Mouse (Mus musculus) heart, postnatal 14 days (tissue): ENCODE results near the gene Clip3. TPM values are rescaled to one million over a fixed set of nuclear protein-coding genes. Genes with fewer than 3 reads are reported as not detected.

Experiments used
- DNase-seq, 2 experiments: peaks; one replicate each; pipeline ENCODE4 v3.0.0; 2021 to 2022
- intact Hi-C: fragments of 180-260 bp; cut with DNase I; formaldehyde crosslinking; loops from one replicate; pipeline ENCODE4 v1.15.1; 2025
- long read RNA-seq, 2 experiments: library from polyadenylated mRNA; stranded (forward); transcript quantifications; one replicate each; pipeline ENCODE4 v2.0.0; 2021
- total RNA-seq, 2 experiments: library from RNA; stranded (reverse); gene quantifications; 2 replicates each; pipeline ENCODE4 v1.2.3; 2021

Clip3 gene
- total RNA-seq = 10 to 100 TPM in 1 of 2 experiments, 1 to 10 TPM in 1; 7.0 to 14.1 TPM
- long read RNA-seq, experiment 1, partial matches to known transcripts = 2 of 2 reads
- long read RNA-seq, experiment 1, other reads (novel, unspliced or antisense) = 0 of 2 reads
- long read RNA-seq, experiment 2, partial matches to known transcripts = 2 of 3 reads
- long read RNA-seq, experiment 2, other reads (novel, unspliced or antisense) = 1 of 3 reads

- intact Hi-C loops = no loop called here
- peak; percentile 79 to 80 for DNase-seq
Observed at GRCm38 (mm10) chr7:30291215-30292131, at the start of gene Clip3. Gene Clip3, plus strand, starts transcription at chr7:30291728.

GRCm38 (mm10) chr7:30251956-30252954 lies 39.3 kb upstream of the Clip3 start:
- intact Hi-C loops = no loop called here
- peak in 1 of 2 experiments; percentile 26 for DNase-seq

- no peak for DNase-seq
- intact Hi-C loops = no loop called here
Observed at GRCm38 (mm10) chr7:30265041-30265440, 26.5 kb upstream of the Clip3 start.

- no peak for DNase-seq
- intact Hi-C loops = no loop called here
Observed at GRCm38 (mm10) chr7:30265531-30265930, 26.0 kb upstream of the Clip3 start.

DNA sequence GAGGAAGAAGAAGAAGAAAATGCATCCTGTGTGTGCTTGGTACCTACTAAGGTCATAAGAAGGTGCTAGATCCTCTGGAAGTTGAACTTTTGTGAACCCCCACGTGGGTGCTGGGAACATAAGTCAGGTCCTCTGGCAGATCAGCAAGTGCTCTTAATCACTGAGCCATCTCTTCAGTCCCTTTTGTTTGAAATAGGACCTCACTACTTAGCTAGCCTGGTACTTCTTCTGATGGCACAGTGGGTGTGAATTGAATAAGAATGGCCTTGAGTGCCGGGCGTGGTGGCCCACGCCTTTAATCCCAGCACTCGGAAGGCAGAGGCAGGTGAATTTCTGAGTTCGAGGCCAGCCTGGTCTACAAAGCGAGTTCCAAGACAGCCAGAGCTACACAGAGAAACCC lies 25.6 kb upstream of the Clip3 start:
- no peak for DNase-seq
- intact Hi-C loops = no loop called here

DNA sequence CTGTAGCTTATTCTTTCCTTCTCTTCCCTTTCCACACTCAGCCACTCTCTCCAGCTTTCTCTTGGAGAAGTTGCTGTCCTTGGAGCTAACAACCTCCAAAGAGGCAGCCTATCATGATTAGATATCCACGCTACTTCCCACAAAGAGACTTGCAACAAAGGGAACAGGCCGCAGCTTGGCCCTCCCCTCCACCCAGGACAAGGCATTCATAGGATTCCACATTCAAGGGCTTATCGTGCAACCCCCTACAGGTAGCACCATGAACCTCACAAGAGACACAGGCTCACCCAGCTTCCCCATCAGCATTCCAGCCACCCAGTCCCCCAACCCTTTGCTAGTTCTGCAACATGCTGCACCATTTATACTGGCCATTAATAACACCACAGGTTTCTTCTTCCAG lies 24.7 kb upstream of the Clip3 start:
- DNase-seq = no peak
- intact Hi-C loops = no loop called here

DNA sequence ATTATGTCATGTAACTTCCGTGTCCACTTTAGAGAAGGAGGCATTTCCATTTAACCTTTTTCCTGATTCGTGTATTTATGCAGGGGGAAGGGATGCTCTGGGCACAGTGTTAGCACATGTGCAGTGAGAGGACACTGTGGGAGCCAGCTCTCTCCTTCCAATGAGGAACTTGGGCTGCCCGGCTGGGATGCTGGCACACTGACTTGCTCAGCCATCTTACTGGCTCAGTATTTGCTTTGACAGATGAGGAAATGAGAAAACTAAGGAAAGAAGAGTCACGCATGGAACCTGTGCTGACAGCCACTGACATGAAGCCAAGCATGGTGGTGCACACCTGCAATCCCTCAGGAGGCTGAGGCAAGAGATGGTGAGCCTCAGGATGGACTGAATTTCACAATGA lies 21.9 kb upstream of the Clip3 start:
- intact Hi-C loops = no loop called here
- no peak for DNase-seq

DNA sequence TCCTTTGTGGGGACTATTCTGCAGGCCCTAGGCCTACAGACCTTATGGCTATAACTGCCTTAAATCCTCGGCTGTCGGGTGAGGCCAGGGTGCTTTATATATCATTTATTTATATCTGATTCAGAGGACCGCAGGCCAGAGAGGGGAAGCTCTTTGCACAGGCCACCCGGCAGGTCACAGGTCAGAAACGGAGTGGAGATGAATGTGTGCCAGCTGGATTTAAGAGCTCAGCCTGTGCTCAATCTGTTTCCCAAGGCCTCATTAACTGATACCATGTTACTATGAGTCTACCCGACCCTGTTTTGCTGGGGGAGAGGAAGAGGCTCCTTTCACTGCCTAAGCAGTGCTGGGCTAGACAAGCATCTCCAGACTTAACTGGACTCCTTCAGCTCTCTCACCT lies 17.1 kb upstream of the Clip3 start:
- DNase-seq = no peak
- intact Hi-C loops = no loop called here

DNA sequence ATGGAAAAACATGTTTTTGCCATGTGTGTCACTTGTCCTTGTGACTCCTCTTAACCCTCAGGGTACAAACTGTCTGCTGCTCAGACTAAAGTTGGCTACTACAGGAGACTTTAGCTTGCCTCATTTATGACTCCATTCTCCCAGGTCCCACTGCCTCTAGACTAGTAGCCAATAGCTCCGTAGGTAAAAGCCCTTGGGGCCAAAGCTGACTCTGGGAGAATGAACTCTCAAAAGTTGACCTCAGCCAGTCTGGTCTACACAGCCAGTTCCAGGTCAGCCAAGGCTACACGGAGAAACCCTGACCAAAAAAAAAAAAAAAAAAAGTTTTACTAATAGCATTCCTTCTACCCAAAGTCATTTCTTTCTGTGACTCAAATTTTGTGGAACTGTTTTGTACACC lies 12.6 kb upstream of the Clip3 start:
- no peak for DNase-seq
- intact Hi-C loops = no loop called here

GRCm38 (mm10) chr7:30279536-30279935 lies 12.0 kb upstream of the Clip3 start:
- DNase-seq = no peak
- intact Hi-C loops = no loop called here

DNA sequence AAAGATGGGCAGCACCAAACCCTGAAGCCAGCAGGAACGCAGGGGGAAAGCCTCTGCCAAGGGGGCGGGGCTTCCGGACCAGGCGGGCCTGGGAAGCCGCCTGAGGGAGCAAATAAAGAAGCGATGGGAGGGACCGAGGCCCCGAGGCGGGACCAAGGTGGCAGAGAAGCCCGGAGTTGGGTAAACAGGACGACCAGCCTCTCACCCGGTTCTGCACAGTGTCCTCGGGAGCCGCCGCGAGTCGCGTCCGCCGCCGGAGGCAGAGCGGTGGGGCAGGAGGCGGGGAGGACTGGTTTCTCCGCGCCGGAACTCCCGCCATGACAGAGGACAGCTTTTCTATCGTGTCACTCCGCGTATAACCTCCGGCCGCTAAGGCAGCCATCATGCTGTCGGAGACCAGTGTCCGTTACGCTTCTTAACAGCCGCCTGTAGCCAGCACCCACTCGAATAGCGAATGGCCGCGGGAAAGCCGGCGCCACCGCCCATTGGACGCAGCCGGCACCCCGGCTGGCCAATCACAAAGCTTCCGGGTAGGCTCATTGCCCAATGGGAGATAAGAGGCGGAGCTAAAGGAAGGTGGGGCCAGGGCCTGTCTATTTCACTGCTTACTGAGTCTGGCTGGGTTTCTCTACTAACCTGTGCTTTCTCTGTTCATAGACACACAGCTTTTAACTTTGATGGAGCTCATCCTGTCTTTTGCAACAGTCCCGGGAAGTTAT lies 11.4 kb upstream of the Clip3 start, which contains the start of the genes Thap8 and Wdr62:
Gene Thap8 (plus strand): TSS at position 144 of the 719 bp plus-strand sequence.
Gene Wdr62 (minus strand): TSS at position 469 of the 719 bp plus-strand sequence.
- DNase-seq = peak; percentile 91 to 94
- intact Hi-C loops = loop anchor here (5.0 kb wide), 1 partner anchor 48 kb away; the partner anchor contains the start of genes Polr2i and Tbcb

- peak; percentile 84 to 88 for DNase-seq
Observed at GRCm38 (mm10) chr7:30280670-30281138, 10.8 kb upstream of the Clip3 start.

DNA sequence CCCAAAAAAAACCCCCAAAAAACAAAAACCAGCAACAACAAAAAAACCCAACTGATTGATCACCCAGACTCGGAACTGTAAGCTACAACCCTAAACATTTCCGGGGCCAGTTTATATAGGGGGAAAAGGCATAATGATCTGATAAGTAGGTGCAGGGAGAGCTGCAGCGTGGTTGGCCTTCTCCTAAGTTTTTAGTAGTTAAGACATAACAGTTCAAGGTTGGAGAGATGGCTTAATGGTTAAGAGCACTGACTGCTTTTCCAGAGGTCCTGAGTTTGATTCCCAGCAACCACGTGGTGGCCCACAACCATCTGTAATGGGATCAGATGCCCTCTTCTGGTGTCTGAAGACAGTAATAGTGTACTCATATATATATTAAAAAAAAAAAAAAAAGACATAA lies 10.0 kb upstream of the Clip3 start:
- DNase-seq = no peak
- intact Hi-C loops = loop anchor here (5.0 kb wide), 1 partner anchor 49 kb away; the partner anchor contains the start of genes Polr2i and Tbcb

More at GRCm38 (mm10) chr7:30280670-30281138, 10.8 kb upstream of the Clip3 start:
- intact Hi-C loops = loop anchor here (5.0 kb wide), 1 partner anchor 48 kb away; the partner anchor contains the start of genes Polr2i and Tbcb

- no peak for DNase-seq
- intact Hi-C loops = loop anchor here (5.0 kb wide), 1 partner anchor 50 kb away; the partner anchor contains the start of genes Polr2i and Tbcb
Observed at GRCm38 (mm10) chr7:30282740-30283139, 8.8 kb upstream of the Clip3 start.

DNA sequence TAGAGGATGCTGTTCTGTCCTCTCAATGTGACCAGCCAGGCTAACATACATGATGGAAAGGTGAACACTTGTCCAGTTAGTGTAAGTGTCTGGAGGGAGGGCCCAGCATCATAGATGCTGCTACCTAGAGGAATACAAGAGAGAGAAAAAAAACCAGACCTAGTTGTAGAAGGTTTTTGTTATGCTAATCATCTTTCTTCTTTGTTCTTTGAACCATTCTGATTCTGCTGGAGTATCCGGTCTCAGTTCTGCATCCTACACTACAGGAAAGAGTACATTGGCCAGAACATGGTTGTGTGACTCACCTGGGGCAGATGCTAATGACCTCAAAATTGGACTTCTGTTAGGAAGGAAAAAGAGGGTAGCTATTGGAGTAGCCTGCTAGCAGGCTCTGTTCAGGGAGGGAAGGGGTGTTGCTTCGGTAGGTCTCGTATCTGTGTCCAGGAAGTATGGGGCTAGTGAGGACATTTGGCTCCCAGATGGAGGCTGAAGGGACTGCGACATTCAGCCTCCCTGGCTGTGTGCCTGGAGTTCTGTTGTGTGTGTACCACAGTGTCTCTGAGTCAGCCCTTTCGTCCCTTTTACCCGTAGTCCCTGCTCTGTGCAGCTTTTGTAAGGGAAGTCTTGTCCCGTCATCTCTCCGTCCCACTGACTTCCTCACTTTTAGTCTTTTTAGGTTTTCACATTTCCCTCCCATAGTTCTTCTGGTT lies 4.7 kb upstream of the Clip3 start:
- intact Hi-C loops = no loop called here
- DNase-seq = peak; percentile 63 to 66

DNA sequence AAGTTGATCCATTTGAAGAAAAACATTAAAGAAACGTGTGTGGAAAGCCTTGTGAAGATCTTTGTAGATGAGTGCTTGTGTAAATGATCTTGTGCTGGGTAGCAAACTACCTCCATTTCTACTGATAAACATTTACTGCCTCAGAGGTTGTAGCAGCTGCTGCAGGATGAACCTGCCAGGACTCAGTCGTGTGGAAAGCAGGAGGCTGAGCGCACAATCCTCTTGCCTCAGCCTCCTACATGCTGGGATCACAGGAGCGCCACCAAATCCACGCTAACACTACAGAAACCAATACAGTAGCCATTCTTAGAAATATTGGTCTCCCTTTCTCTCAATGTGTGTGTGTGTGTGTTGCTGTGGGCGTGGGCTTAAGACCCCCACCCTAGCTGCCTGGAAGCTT lies 3.5 kb upstream of the Clip3 start:
- no peak for DNase-seq
- intact Hi-C loops = no loop called here

DNA sequence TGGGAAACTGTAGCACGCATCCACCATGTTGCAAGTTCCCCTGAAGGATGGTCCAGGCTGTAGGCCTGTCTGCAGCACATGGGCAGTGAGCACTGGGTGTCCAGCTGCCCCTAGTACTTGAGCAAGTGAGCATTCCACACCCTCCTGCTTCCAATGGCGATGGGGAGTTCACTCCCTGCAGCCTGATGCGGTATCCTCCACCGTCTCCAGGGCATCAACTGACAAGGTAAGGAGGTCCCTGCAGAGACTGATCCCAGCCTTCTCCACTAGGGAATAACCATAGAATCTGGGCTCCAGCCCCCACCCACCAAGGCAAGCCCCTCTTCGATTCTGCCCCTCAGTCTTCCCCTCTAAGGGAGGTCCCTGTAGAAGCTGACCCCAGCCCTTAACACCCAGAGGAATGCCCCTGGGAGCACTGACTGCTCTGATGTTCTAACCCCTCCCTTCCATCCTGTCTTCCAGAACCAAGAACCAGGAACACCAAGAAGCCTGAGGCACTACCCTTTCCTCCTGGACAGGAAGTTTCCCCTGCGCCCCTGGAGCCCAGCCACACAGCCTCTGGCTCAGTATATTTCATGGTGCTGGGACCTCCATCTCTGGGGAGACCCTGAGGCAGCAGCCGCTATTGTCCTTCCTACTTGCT lies 2.3 kb upstream of the Clip3 start:
- intact Hi-C loops = no loop called here
- DNase-seq = no peak
